Mouse (Mus musculus): Measurements from ENCODE around the gene Kctd19. TPM values are rescaled to one million over a fixed set of nuclear protein-coding genes. Genes with fewer than 3 reads are reported as not detected.

Gene Kctd19
- total RNA-seq (2014; rRNA removed) (0.09 and 0.16 TPM in 2 replicates), polyA plus RNA-seq (2015; fragmentation: Nextera tagmentation; extraction: Ambion mirVana) (0.27 TPM in 2 replicates)

GRCm38 (mm10) chr8:105413391-105413790 is at the start of gene Kctd19, which contains the start of gene Lrrc36:
Kctd19 (minus strand) TSS chr8:105413502.
Lrrc36 (plus strand) TSS chr8:105413571.
- Histone ChIP-seq H3K9ac (replicated peaks; ENCODE audit: low read length, poor library complexity, severe bottlenecking) (0 out of 2 replicates have a peak within 1 kb of the TSS, but pooled peaks have one; percentile 33), H3K9me3 (ENCODE audit: low read length) (no peaks in the 10 kb centered on the region), H3K4me1 (ENCODE audit: insufficient read depth, low read length) (peaks cover 4% of the 10 kb centered on the region; the same call in 1 of the 2 replicates), H3K36me3 (ENCODE audit: insufficient read depth, low read length) (no peaks in the 10 kb centered on the region), H3K4me2 (ENCODE audit: low read depth, low read length, poor library complexity, severe bottlenecking) (peak within 1 kb of the TSS; percentile 67), H3K4me3 (ENCODE audit: low read depth, low read length) (peak within 1 kb of the TSS; percentile 37), H3K27ac (ENCODE audit: low read depth, low read length) (no peak within 1 kb of the TSS), H3K27me3 (ENCODE audit: insufficient read depth, low read length) (no peaks in the 10 kb centered on the region)
- peak; percentile 45 for TF ChIP-seq CTCF (IDR thresholded peaks at IDR 0.05)
- peak; percentile 65; the same call in 1 of the 2 replicates for ATAC-seq (ENCODE audit: low FRiP score)
- WGBS = 1% methylated on average over 33 of the region's 34 CpGs
- peak; percentile 26 for DNase-seq (ENCODE audit: low spot score)

- TF ChIP-seq CTCF (IDR thresholded peaks at IDR 0.05) = no peak
- Histone ChIP-seq H3K36me3 (ENCODE audit: insufficient read depth, low read length) (no peaks in the 10 kb centered on the region), H3K4me2 (ENCODE audit: low read depth, low read length, poor library complexity, severe bottlenecking) (no peak overlapping the region), H3K27me3 (ENCODE audit: insufficient read depth, low read length) (no peaks in the 10 kb centered on the region), H3K27ac (ENCODE audit: low read depth, low read length) (no peak overlapping the region), H3K9ac (replicated peaks; ENCODE audit: low read length, poor library complexity, severe bottlenecking) (no peak overlapping the region), H3K4me3 (ENCODE audit: low read depth, low read length) (no peak overlapping the region), H3K9me3 (ENCODE audit: low read length) (no peaks in the 10 kb centered on the region), H3K4me1 (ENCODE audit: insufficient read depth, low read length) (0 out of 2 replicates have a peak, but pooled peaks cover 11% of the 10 kb centered on the region)
- no peak for ATAC-seq (ENCODE audit: low FRiP score)
- 69% methylated on average over 13 of the region's 13 CpGs for WGBS
- DNase-seq (ENCODE audit: low spot score) = no peak
These were observed 47.9 kb upstream of the Kctd19 start for GRCm38 (mm10) chr8:105461085-105461803.

- WGBS = 70% methylated on average over 10 of the region's 10 CpGs
- Histone ChIP-seq H3K36me3 (ENCODE audit: insufficient read depth, low read length) (no peaks in the 10 kb centered on the region), H3K27ac (ENCODE audit: low read depth, low read length) (no peak overlapping the region)
These were observed 41.9 kb upstream of the Kctd19 start for GRCm38 (mm10) chr8:105455218-105455617.

GRCm38 (mm10) chr8:105454088-105454487 is 40.8 kb upstream of the Kctd19 start:
- WGBS = 59% methylated on average over 5 of the region's 5 CpGs
- H3K4me1 ChIP-seq (ENCODE audit: insufficient read depth, low read length) = 0 out of 2 replicates have a peak, but pooled peaks cover 6% of the 10 kb centered on the region

More at GRCm38 (mm10) chr8:105455218-105455617, 41.9 kb upstream of the Kctd19 start:
- H3K4me2 ChIP-seq (ENCODE audit: low read depth, low read length, poor library complexity, severe bottlenecking) = no peak overlapping the region
- no peak overlapping the region for H3K4me3 ChIP-seq (ENCODE audit: low read depth, low read length)
- no peak overlapping the region for H3K9ac ChIP-seq (replicated peaks; ENCODE audit: low read length, poor library complexity, severe bottlenecking)
- H3K9me3 ChIP-seq (ENCODE audit: low read length) = no peaks in the 10 kb centered on the region
- no peaks in the 10 kb centered on the region for H3K27me3 ChIP-seq (ENCODE audit: insufficient read depth, low read length)
- 0 out of 2 replicates have a peak, but pooled peaks cover 6% of the 10 kb centered on the region for H3K4me1 ChIP-seq (ENCODE audit: insufficient read depth, low read length)
- ATAC-seq (ENCODE audit: low FRiP score) (no peak), DNase-seq (ENCODE audit: low spot score) (no peak)
- no peak for TF ChIP-seq CTCF (IDR thresholded peaks at IDR 0.05)

GRCm38 (mm10) chr8:105453296-105453695 is 40.0 kb upstream of the Kctd19 start:
- H3K36me3 ChIP-seq (ENCODE audit: insufficient read depth, low read length) = no peaks in the 10 kb centered on the region
- WGBS = 74% methylated on average over 5 of the region's 5 CpGs
- DNase-seq (ENCODE audit: low spot score) (no peak), ATAC-seq (ENCODE audit: low FRiP score) (no peak)
- no peaks in the 10 kb centered on the region for H3K9me3 ChIP-seq (ENCODE audit: low read length)
- H3K4me2 ChIP-seq (ENCODE audit: low read depth, low read length, poor library complexity, severe bottlenecking) = no peak overlapping the region
- TF ChIP-seq CTCF (IDR thresholded peaks at IDR 0.05) = peak; percentile 36; the same call in 1 of the 2 replicates
- no peak overlapping the region for H3K27ac ChIP-seq (ENCODE audit: low read depth, low read length)
- H3K4me3 ChIP-seq (ENCODE audit: low read depth, low read length) = no peak overlapping the region
- no peaks in the 10 kb centered on the region for H3K27me3 ChIP-seq (ENCODE audit: insufficient read depth, low read length)
- H3K9ac ChIP-seq (replicated peaks; ENCODE audit: low read length, poor library complexity, severe bottlenecking) = no peak overlapping the region
- 0 out of 2 replicates have a peak, but pooled peaks cover 6% of the 10 kb centered on the region for H3K4me1 ChIP-seq (ENCODE audit: insufficient read depth, low read length)

More at GRCm38 (mm10) chr8:105454088-105454487, 40.8 kb upstream of the Kctd19 start:
- 0 out of 2 replicates have a peak, but pooled peaks have one; percentile 7 for ATAC-seq (ENCODE audit: low FRiP score)
- Histone ChIP-seq H3K9me3 (ENCODE audit: low read length) (no peaks in the 10 kb centered on the region), H3K9ac (replicated peaks; ENCODE audit: low read length, poor library complexity, severe bottlenecking) (no peak overlapping the region), H3K27me3 (ENCODE audit: insufficient read depth, low read length) (no peaks in the 10 kb centered on the region), H3K36me3 (ENCODE audit: insufficient read depth, low read length) (no peaks in the 10 kb centered on the region), H3K4me3 (ENCODE audit: low read depth, low read length) (no peak overlapping the region), H3K27ac (ENCODE audit: low read depth, low read length) (no peak overlapping the region), H3K4me2 (ENCODE audit: low read depth, low read length, poor library complexity, severe bottlenecking) (no peak overlapping the region)
- no peak for TF ChIP-seq CTCF (IDR thresholded peaks at IDR 0.05)
- no peak for DNase-seq (ENCODE audit: low spot score)

Data from midbrain, postnatal 0 days (tissue).